Mouse (Mus musculus): ENCODE measurements around the gene Cdhr3. TPM values are rescaled to one million over a fixed set of nuclear protein-coding genes. Genes with fewer than 3 reads are reported as not detected.

Gene Cdhr3
- total and polyA plus RNA-seq, 3 experiments, result 0.09 to 1.3 TPM; not detected in 1

DNA sequence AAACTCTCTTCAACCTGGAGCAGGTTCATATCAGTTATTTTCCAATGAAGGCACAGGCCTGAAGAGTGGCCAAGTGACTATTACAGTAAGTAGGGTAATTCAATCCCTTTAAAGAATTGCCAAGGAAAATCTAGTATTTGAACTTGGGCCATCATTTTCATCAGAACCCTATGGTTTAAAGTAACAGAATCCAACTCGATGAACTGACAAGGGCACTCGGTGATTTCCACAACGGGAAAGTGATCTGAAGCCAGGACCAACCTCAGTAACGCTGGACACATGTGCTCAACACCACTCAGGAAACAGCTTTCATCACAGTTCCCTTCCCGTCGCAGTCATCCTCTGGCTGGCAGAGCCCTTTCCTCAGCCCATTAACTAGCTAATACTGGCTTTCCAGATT lies 68.2 kb downstream of the Cdhr3 start:
- Histone ChIP-seq H3K79me2 (replicated peaks; ENCODE audit: control insufficient read depth, extremely low read depth, insufficient read depth, poor library complexity, severe bottlenecking) (no peaks in the 10 kb centered on the region), H3K36me3 (replicated peaks in 1 of 2; ENCODE audit: control insufficient read depth in 1 of 2, insufficient read depth in 1 of 2, low read length in 1 of 2) (no peaks in the 10 kb centered on the region), H3K9me3 (replicated peaks; ENCODE audit: low read length) (no peaks in the 10 kb centered on the region), H3K27ac (ENCODE audit: insufficient read depth, low read depth) (no peak overlapping the region), H3K4me2 (ENCODE audit: insufficient read depth, low read depth, poor library complexity, severe bottlenecking) (no peak overlapping the region), H3K4me1 (ENCODE audit: control insufficient read depth in 1 of 2, insufficient read depth in 2 of 2) (peaks cover 2 to 24% of the 10 kb centered on the region in 2 experiments; a peak in 2 of 4 replicates), H3K9ac (ENCODE audit: insufficient read depth, low read depth) (no peak overlapping the region), H3K27me3 (replicated peaks) (no peaks in the 10 kb centered on the region), H3K4me3 (replicated peaks in 1 of 3; ENCODE audit: low read depth in 2 of 3, low read length in 2 of 3, poor library complexity in 1 of 3) (no peak overlapping the region)
- no peak for TF ChIP-seq ZNF384 (IDR thresholded peaks at IDR 0.05; ENCODE audit: low read depth, low read length)
- TF ChIP-seq ZMIZ1 (IDR thresholded peaks at IDR 0.05; ENCODE audit: low read depth, low read length), result no peak
- no peak for TF ChIP-seq USF1 (IDR thresholded peaks at IDR 0.05; ENCODE audit: low read depth, low read length)
- no peak for TF ChIP-seq UBTF (IDR thresholded peaks at IDR 0.05; ENCODE audit: low read depth, low read length)
- dilution Hi-C loops (cut with MboI; ENCODE audit: extremely low pct_ligation_motif_present, extremely low pct_unique_long_range_greater_than_20kb, low sequenced_read_pairs) (no loop called here), in situ Hi-C loops (cut with MboI; ENCODE audit: low pct_ligation_motif_present, low pct_unique_long_range_greater_than_20kb, low sequenced_read_pairs) (loop anchor here (10.0 kb wide), 1 partner anchor 240 kb away; no protein-coding TSS in a partner anchor)
- DNase-seq (ENCODE audit: extremely low read depth), result no peak

DNA sequence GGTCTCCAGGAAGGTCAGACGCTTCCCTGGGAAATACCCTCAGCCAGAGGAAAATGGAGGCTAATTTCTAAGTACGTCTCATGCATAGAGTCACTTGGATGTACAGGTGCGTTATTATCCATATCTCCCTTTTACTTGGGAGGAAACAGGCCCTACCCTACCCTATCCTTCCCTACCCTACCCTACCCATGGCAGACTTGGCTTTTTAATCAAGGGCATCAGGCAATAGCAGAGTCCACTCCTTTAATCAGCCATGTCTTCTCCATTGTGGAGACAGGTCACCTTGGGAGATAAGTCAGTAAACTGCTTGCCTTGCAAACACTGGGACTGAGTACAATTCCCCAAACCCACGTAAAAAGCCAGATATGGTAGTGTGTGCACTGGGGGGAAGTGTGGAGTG lies 70.9 kb downstream of the Cdhr3 start:
- Histone ChIP-seq H3K9me3 (replicated peaks; ENCODE audit: low read length) (no peaks in the 10 kb centered on the region), H3K4me1 (ENCODE audit: control insufficient read depth in 1 of 2, insufficient read depth in 2 of 2) (peaks cover 0 to 24% of the 10 kb centered on the region in 2 experiments; a peak in 2 of 4 replicates), H3K4me3 (replicated peaks in 1 of 3; ENCODE audit: low read depth in 2 of 3, low read length in 2 of 3, poor library complexity in 1 of 3) (no peak overlapping the region), H3K9ac (ENCODE audit: insufficient read depth, low read depth) (no peak overlapping the region), H3K4me2 (ENCODE audit: insufficient read depth, low read depth, poor library complexity, severe bottlenecking) (no peak overlapping the region), H3K27me3 (replicated peaks) (no peaks in the 10 kb centered on the region), H3K79me2 (replicated peaks; ENCODE audit: control insufficient read depth, extremely low read depth, insufficient read depth, poor library complexity, severe bottlenecking) (no peaks in the 10 kb centered on the region), H3K36me3 (replicated peaks in 1 of 2; ENCODE audit: control insufficient read depth in 1 of 2, insufficient read depth in 1 of 2, low read length in 1 of 2) (no peaks in the 10 kb centered on the region), H3K27ac (ENCODE audit: insufficient read depth, low read depth) (no peak overlapping the region)
- DNase-seq (ENCODE audit: extremely low read depth), result no peak
- TF ChIP-seq USF1 (IDR thresholded peaks at IDR 0.05; ENCODE audit: low read depth, low read length) (no peak), HCFC1 (IDR thresholded peaks at IDR 0.05; ENCODE audit: low read depth, low read length) (no peak), KAT2A (IDR thresholded peaks at IDR 0.05; ENCODE audit: insufficient replicate concordance, low read length) (no peak), MAZ (IDR thresholded peaks at IDR 0.05; ENCODE audit: low read depth, low read length) (no peak), UBTF (IDR thresholded peaks at IDR 0.05; ENCODE audit: low read depth, low read length) (no peak), CTCF (conservative IDR thresholded peaks at IDR 0.05 in 1 of 2, IDR thresholded peaks at IDR 0.05 in 1 of 2; ENCODE audit: low read depth in 2 of 2, low read length in 2 of 2) (no peak), E2F4 (IDR thresholded peaks at IDR 0.05; ENCODE audit: insufficient replicate concordance, low read depth, low read length) (no peak), BHLHE40 (IDR thresholded peaks at IDR 0.05; ENCODE audit: low read depth, low read length) (no peak), MYC (IDR thresholded peaks at IDR 0.05; ENCODE audit: low read depth, low read length) (no peak), JUND (conservative IDR thresholded peaks at IDR 0.05; ENCODE audit: low read depth, low read length) (no peak), CHD2 (IDR thresholded peaks at IDR 0.05; ENCODE audit: low read length) (no peak), ZKSCAN1 (IDR thresholded peaks at IDR 0.05; ENCODE audit: borderline replicate concordance, low read depth, low read length) (no peak), ZC3H11A (IDR thresholded peaks at IDR 0.05; ENCODE audit: low read depth, low read length) (no peak), MEF2A (IDR thresholded peaks at IDR 0.05; ENCODE audit: borderline replicate concordance, low read depth, low read length) (no peak), ZNF384 (IDR thresholded peaks at IDR 0.05; ENCODE audit: low read depth, low read length) (no peak), RAD21 (IDR thresholded peaks at IDR 0.05; ENCODE audit: low read depth, low read length) (no peak), ELF1 (IDR thresholded peaks at IDR 0.05; ENCODE audit: low read depth, low read length) (no peak)
- dilution Hi-C loops (cut with MboI; ENCODE audit: extremely low pct_ligation_motif_present, extremely low pct_unique_long_range_greater_than_20kb, low sequenced_read_pairs), result no loop called here
- in situ Hi-C loops (cut with MboI; ENCODE audit: low pct_ligation_motif_present, low pct_unique_long_range_greater_than_20kb, low sequenced_read_pairs), result loop anchor here (10.0 kb wide), 1 partner anchor 243 kb away; no protein-coding TSS in a partner anchor

Measured in CH12.LX (cell line).